Mouse (Mus musculus): ENCODE results near the gene Mapk8.

DNA sequence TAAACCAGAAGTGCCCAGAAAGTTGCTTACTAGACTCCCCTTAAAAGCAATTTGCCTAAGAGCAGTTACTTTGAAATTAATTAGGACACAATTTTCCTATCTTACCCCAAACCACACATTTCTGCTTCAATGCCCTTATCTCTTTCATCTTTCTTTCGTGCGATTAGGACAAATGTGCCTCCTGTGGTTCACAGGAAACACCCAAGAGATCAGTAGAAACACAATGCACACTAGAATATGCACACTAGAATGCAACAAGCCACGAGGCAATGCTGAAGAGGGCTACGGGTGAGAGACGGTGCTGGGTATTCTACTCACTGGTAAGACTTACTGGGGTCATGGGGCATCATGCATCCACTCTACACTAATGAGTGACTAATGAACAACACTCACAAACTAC, 68.2 kb downstream of the Mapk8 start:
- TF ChIP-seq POLR2A (IDR thresholded peaks at IDR 0.05; ENCODE audit: low read depth, low read length) (no peak), CTCF (IDR thresholded peaks at IDR 0.05; ENCODE audit: borderline replicate concordance, insufficient read depth, low read length) (no peak)

Data from embryonic fibroblast, embryonic 13.5 days (primary cell).